In the genomic region with DNA sequence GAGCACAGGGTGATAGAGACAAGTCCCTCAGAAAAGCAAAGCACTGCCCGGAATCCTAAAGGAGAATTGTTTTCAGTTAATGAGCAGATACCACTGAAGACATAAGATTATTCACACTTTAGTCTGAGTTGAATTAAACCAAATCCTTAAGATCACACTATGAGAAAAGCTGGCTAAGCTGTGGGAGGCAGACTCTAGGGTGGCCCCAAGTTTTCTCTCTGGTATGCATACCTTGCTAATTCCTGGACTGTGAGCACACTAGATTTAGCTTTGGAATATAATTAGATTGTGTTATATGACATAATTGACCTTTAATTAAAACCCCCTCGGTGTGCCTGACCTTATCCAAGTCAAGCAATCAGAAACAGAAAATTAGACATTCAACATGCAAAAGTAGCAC, we compare ENCODE assay signal across 20 mouse cellular contexts.
"Had no signal": no experiment of that assay in that cellular context is flagged by ENCODE, and none has a peak within 500 bp of the region (broad histone marks: within the 10 kb centered on the region; RNA-seq: fewer than 3 reads in every experiment).

No protein-coding gene starts in this region.

- H3K9me3 ChIP-seq: limb, embryonic 12.5 days; limb, embryonic 15.5 days; midbrain, embryonic 12.5 days had no signal

- H3K9ac ChIP-seq: limb, embryonic 12.5 days; limb, embryonic 15.5 days; liver, embryonic 14.5 days; liver, postnatal 0 days; lung, embryonic 14.5 days; midbrain, embryonic 12.5 days had no signal

- ATAC-seq: liver, postnatal 0 days; lung, postnatal 0 days had no signal

- H3K4me1 ChIP-seq: limb, embryonic 12.5 days; limb, embryonic 15.5 days had no signal

- H3K27me3 ChIP-seq: limb, embryonic 12.5 days; limb, embryonic 15.5 days; midbrain, embryonic 12.5 days had no signal

- H3K4me2 ChIP-seq: limb, embryonic 12.5 days; limb, embryonic 15.5 days; liver, embryonic 11.5 days; lung, embryonic 14.5 days; midbrain, embryonic 12.5 days had no signal

- H3K4me3 ChIP-seq: limb, embryonic 12.5 days; limb, embryonic 15.5 days; midbrain, embryonic 12.5 days had no signal

- H3K36me3 ChIP-seq: limb, embryonic 12.5 days; limb, embryonic 15.5 days; midbrain, embryonic 12.5 days had no signal

- H3K27ac ChIP-seq: limb, embryonic 12.5 days; limb, embryonic 15.5 days; liver, embryonic 14.5 days; macrophage; midbrain, embryonic 12.5 days; stomach, postnatal 0 days had no signal

- DNase-seq: kidney, adult 18-20 months; kidney, adult 9 months; kidney, postnatal 14 days; kidney, postnatal 4 days; left cerebral cortex, postnatal 4 days; liver, postnatal 0 days; lung, embryonic 14.5 days; right cerebral cortex, adult 18-20 months; right cerebral cortex, postnatal 14 days; right cerebral cortex, postnatal 4 days; thymus, adult 2 months; thymus, postnatal 14 days had no signal
